Mouse (Mus musculus): Measurements from ENCODE around the gene Slfn9. TPM values are rescaled to one million over a fixed set of nuclear protein-coding genes. Genes with fewer than 3 reads are reported as not detected.
"Not testable (repeated sequence)": the region's sequence is repeated elsewhere in the genome, so short reads cannot be mapped to it uniquely, and the experiment has no call there.

Slfn9 gene
- polyA plus RNA-seq (2016; fragmentation: Nextera tagmentation; extraction: Ambion mirVana) = 7.6 and 8.3 TPM in 2 replicates

GRCm38 (mm10) chr11:82991469-82992166 is at the start of gene Slfn9:
Slfn9 (minus strand) TSS chr11:82991830.
- H3K9ac ChIP-seq = peak within 1 kb of the TSS; percentile 57
- H3K4me3 ChIP-seq = peak within 1 kb of the TSS; percentile 59
- no peaks in the 10 kb centered on the region for H3K36me3 ChIP-seq
- H3K4me1 ChIP-seq = peaks cover 27% of the 10 kb centered on the region
- H3K9me3 ChIP-seq (replicated peaks) = no peaks in the 10 kb centered on the region
- no peaks in the 10 kb centered on the region for H3K27me3 ChIP-seq (replicated peaks)
- H3K27ac ChIP-seq = peak within 1 kb of the TSS; percentile 69
- 1% methylated on average over 14 of the region's 14 CpGs for WGBS (ENCODE audit: insufficient replicate concordance)
- peak within 1 kb of the TSS; percentile 75 for H3K4me2 ChIP-seq
- no peak for ATAC-seq

GRCm38 (mm10) chr11:83041000-83041399 is 49.4 kb upstream of the Slfn9 start:
- no peak overlapping the region for H3K4me2 ChIP-seq
- H3K9me3 ChIP-seq (replicated peaks) = no peaks in the 10 kb centered on the region
- H3K36me3 ChIP-seq = no peaks in the 10 kb centered on the region
- H3K27ac ChIP-seq = no peak overlapping the region
- H3K4me1 ChIP-seq = no peaks in the 10 kb centered on the region
- ATAC-seq = no peak
- H3K9ac ChIP-seq = no peak overlapping the region
- no peaks in the 10 kb centered on the region for H3K27me3 ChIP-seq (replicated peaks)
- H3K4me3 ChIP-seq = no peak overlapping the region

GRCm38 (mm10) chr11:83040325-83040724 is 48.7 kb upstream of the Slfn9 start:
- Histone ChIP-seq H3K9me3 (replicated peaks) (no peaks in the 10 kb centered on the region), H3K9ac (no peak overlapping the region), H3K4me2 (peak overlapping the region; percentile 55), H3K27ac (no peak overlapping the region), H3K4me1 (no peaks in the 10 kb centered on the region), H3K4me3 (peak overlapping the region; percentile 16), H3K27me3 (replicated peaks) (no peaks in the 10 kb centered on the region), H3K36me3 (no peaks in the 10 kb centered on the region)
- no peak for ATAC-seq
- 17% methylated on average over 1 of the region's 1 CpGs for WGBS (ENCODE audit: insufficient replicate concordance)

GRCm38 (mm10) chr11:83039796-83040195 is 48.2 kb upstream of the Slfn9 start:
- Histone ChIP-seq H3K36me3 (no peaks in the 10 kb centered on the region), H3K9me3 (replicated peaks) (no peaks in the 10 kb centered on the region), H3K27ac (no peak overlapping the region), H3K4me3 (peak overlapping the region; percentile 16), H3K4me1 (no peaks in the 10 kb centered on the region), H3K9ac (no peak overlapping the region), H3K4me2 (peak overlapping the region; percentile 55), H3K27me3 (replicated peaks) (no peaks in the 10 kb centered on the region)
- WGBS (ENCODE audit: insufficient replicate concordance) = 7% methylated on average over 19 of the region's 19 CpGs
- no peak for ATAC-seq

- WGBS (ENCODE audit: insufficient replicate concordance) = 50% methylated on average over 1 of the region's 1 CpGs
- no peak overlapping the region for H3K4me3 ChIP-seq
These were observed 47.5 kb upstream of the Slfn9 start for GRCm38 (mm10) chr11:83039156-83039555.

GRCm38 (mm10) chr11:83038686-83039085 is 47.1 kb upstream of the Slfn9 start:
- not testable (repeated sequence) for H3K27me3 ChIP-seq (replicated peaks); H3K9me3 ChIP-seq (replicated peaks); H3K4me1 ChIP-seq; H3K27ac ChIP-seq; H3K9ac ChIP-seq; H3K36me3 ChIP-seq; ATAC-seq; H3K4me2 ChIP-seq; H3K4me3 ChIP-seq
- 53% methylated on average over 3 of the region's 3 CpGs for WGBS (ENCODE audit: insufficient replicate concordance)

More at GRCm38 (mm10) chr11:83039156-83039555, 47.5 kb upstream of the Slfn9 start:
- Histone ChIP-seq H3K4me1 (no peaks in the 10 kb centered on the region), H3K27me3 (replicated peaks) (no peaks in the 10 kb centered on the region), H3K27ac (no peak overlapping the region), H3K9me3 (replicated peaks) (no peaks in the 10 kb centered on the region), H3K4me2 (peak overlapping the region; percentile 55; the same call in 1 of the 2 replicates), H3K36me3 (no peaks in the 10 kb centered on the region), H3K9ac (no peak overlapping the region)
- ATAC-seq = no peak

- WGBS (ENCODE audit: insufficient replicate concordance) = 40% methylated on average over 5 of the region's 5 CpGs
- Histone ChIP-seq H3K4me3 (no peak within 1 kb of the TSS), H3K4me1 (no peaks in the 10 kb centered on the region), H3K27ac (no peak within 1 kb of the TSS), H3K9ac (no peak within 1 kb of the TSS), H3K9me3 (replicated peaks) (no peaks in the 10 kb centered on the region), H3K36me3 (no peaks in the 10 kb centered on the region), H3K27me3 (replicated peaks) (no peaks in the 10 kb centered on the region), H3K4me2 (0 out of 2 replicates have a peak within 1 kb of the TSS, but pooled peaks have one; percentile 19)
- ATAC-seq = no peak
These were observed 29.0 kb upstream of the Slfn9 start, which contains the start of gene Slfn8 for GRCm38 (mm10) chr11:83020621-83021020. Slfn8 (minus strand) TSS chr11:83020810.

GRCm38 (mm10) chr11:83019561-83020519 is 28.2 kb upstream of the Slfn9 start:
- H3K27me3 ChIP-seq (replicated peaks); H3K9me3 ChIP-seq (replicated peaks); H3K4me1 ChIP-seq; H3K9ac ChIP-seq; ATAC-seq; H3K36me3 ChIP-seq; H3K4me3 ChIP-seq; H3K27ac ChIP-seq: not testable (repeated sequence)
- H3K4me2 ChIP-seq = 0 out of 2 replicates have a peak overlapping the region, but pooled peaks have one; percentile 19
- WGBS (ENCODE audit: insufficient replicate concordance) = 60% methylated on average over 18 of the region's 18 CpGs

GRCm38 (mm10) chr11:83016093-83016492 is 24.5 kb upstream of the Slfn9 start:
- H3K9ac ChIP-seq = no peak overlapping the region
- H3K4me2 ChIP-seq = no peak overlapping the region
- no peak overlapping the region for H3K4me3 ChIP-seq
- H3K27me3 ChIP-seq (replicated peaks) = no peaks in the 10 kb centered on the region
- no peak for ATAC-seq
- H3K9me3 ChIP-seq (replicated peaks) = no peaks in the 10 kb centered on the region
- no peak overlapping the region for H3K27ac ChIP-seq
- H3K36me3 ChIP-seq = no peaks in the 10 kb centered on the region
- H3K4me1 ChIP-seq = no peaks in the 10 kb centered on the region

- no peak overlapping the region for H3K4me3 ChIP-seq
- no peak overlapping the region for H3K4me2 ChIP-seq
- no peak overlapping the region for H3K9ac ChIP-seq
- no peaks in the 10 kb centered on the region for H3K27me3 ChIP-seq (replicated peaks)
- no peaks in the 10 kb centered on the region for H3K4me1 ChIP-seq
- H3K36me3 ChIP-seq = no peaks in the 10 kb centered on the region
- no peak for ATAC-seq
- H3K9me3 ChIP-seq (replicated peaks) = no peaks in the 10 kb centered on the region
- H3K27ac ChIP-seq = no peak overlapping the region
- 70% methylated on average over 1 of the region's 1 CpGs for WGBS (ENCODE audit: insufficient replicate concordance)
These were observed 21.7 kb upstream of the Slfn9 start for GRCm38 (mm10) chr11:83013356-83013755.

GRCm38 (mm10) chr11:82990612-82991385 is 831 bp downstream of the Slfn9 start:
- Histone ChIP-seq H3K4me2 (peak overlapping the region; percentile 75), H3K4me1 (peaks cover 27% of the 10 kb centered on the region), H3K4me3 (peak overlapping the region; percentile 59), H3K27ac (peak overlapping the region; percentile 69; the same call in 1 of the 2 replicates), H3K9ac (peak overlapping the region; percentile 57)
- not testable (repeated sequence) for H3K36me3 ChIP-seq; H3K9me3 ChIP-seq (replicated peaks); H3K27me3 ChIP-seq (replicated peaks)
- peak; percentile 68 for ATAC-seq
- WGBS (ENCODE audit: insufficient replicate concordance) = 12% methylated on average over 19 of the region's 19 CpGs
